Mouse (Mus musculus) C2C12 (cell line): ENCODE results near the gene Dpep2nb.

Experiments used
- CEBPB ChIP-seq: IDR thresholded peaks from one replicate; pipeline ENCODE4 v1.6.1; 2011; ENCODE audit warnings: low read depth, mild to moderate bottlenecking, control low read depth, moderate library complexity
- CTCF ChIP-seq: IDR thresholded peaks from one replicate; pipeline ENCODE4 v1.5.1; 2011; ENCODE audit not compliant: control insufficient read depth, insufficient read depth, insufficient read length
- MAX ChIP-seq: IDR thresholded peaks from one replicate; pipeline ENCODE4 v1.6.1; 2011; ENCODE audit warnings: mild to moderate bottlenecking, control low read depth
- MYOD1 ChIP-seq: IDR thresholded peaks from one replicate; pipeline ENCODE4 v1.6.1; 2011; ENCODE audit warnings: low read depth; ENCODE audit not compliant: control insufficient read depth, insufficient read length
- USF1 ChIP-seq: IDR thresholded peaks from one replicate; pipeline ENCODE4 v1.6.1; 2011; ENCODE audit warnings: low read depth, mild to moderate bottlenecking, control low read depth, moderate library complexity

DNA sequence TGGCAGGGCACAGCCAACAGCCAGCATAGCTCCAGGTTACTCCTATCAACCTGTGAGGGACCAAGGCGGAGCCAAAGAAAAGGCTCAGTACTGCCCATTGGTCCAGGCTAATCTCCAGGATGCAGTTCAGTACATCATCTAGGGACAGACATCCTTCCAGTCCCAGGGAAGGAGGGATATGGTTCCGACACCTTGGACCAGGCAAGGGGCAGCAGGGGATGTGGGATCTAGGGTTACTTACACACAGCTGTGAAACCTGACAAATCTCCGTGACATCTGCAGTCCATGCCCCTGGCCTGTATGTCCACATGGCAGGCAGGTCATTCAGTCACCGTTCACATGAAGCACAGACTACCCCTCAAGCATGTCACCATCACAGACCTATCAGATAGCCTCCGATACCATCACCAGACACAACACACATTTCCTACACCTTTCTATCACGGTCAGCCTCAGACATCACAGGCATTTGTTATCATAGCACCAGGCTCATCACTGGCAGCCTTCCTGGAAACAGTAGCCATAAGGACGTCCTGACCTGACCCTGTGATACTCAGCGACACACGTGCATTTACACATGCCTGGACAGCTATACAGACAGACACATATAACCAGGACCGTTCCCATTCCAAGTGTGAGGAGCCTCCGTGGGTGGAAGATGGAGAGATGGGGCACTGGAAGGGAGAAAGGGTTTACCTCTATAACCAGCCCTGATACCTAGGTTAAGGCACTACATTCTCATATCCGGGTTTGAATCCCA is 41.1 kb downstream of the Dpep2nb start:
- TF ChIP-seq CTCF = no peak
- no peak for TF ChIP-seq CEBPB
- no peak for TF ChIP-seq MYOD1
- no peak for TF ChIP-seq MAX
- no peak for TF ChIP-seq USF1
